ENCODE assay signal across 13 mouse cellular contexts in the genomic region with DNA sequence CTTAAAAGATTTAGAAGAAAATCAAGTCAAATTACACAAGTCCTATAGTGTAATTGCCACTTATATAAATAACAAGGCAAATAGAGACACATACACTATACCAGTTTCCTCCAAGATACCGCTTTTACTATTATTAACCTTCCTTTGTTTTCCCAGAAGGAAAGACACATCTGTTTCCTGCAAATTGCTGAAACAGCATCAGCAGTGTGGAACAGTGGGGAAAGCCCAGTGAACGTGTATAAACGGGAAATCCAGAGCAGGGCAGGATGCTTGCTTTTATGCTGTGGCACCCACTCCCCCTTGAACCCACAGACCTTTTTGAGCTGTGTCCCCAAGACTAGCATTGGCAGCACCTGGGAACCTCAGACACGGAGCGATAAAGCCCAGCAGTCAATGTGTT. TPM values are rescaled to one million over a fixed set of nuclear protein-coding genes. Genes with fewer than 3 reads are reported as not detected.
DNase-seq lines count a peak whose midpoint lies in the region; ATAC-seq and TF ChIP-seq lines count a peak whose summit lies in the region.
"Had no signal": no experiment of that assay in that cellular context is flagged by ENCODE, and none has a peak within 500 bp of the region (broad histone marks: within the 10 kb centered on the region; RNA-seq: fewer than 3 reads in every experiment).

No protein-coding gene starts in this region.

- H3K4me1 ChIP-seq in heart, embryonic 16.5 days (ENCODE audit: control insufficient read depth, insufficient read depth, low read length), result peaks cover 6% of the 10 kb centered on the region; the same call in 1 of the 2 replicates
- H3K4me1 ChIP-seq in heart, adult 2 months (ENCODE audit: control insufficient read depth, insufficient read depth, low read length), result peaks cover 4% of the 10 kb centered on the region
- H3K4me1 ChIP-seq in lung, embryonic 14.5 days (ENCODE audit: insufficient read depth), result no peaks in the 10 kb centered on the region; the same call in none of the 2 replicates
- no peaks in the 10 kb centered on the region for H3K4me1 ChIP-seq in lung, adult 2 months (ENCODE audit: control insufficient read depth, insufficient read depth, low read length)
- peaks cover 18% of the 10 kb centered on the region for H3K4me1 ChIP-seq in midbrain, embryonic 15.5 days

- TF ChIP-seq CTCF in heart, adult 2 months (IDR thresholded peaks at IDR 0.05), result no peak
- no peak for TF ChIP-seq CTCF in lung, embryonic 14.5 days (IDR thresholded peaks at IDR 0.05; ENCODE audit: low read depth)
- no peak for TF ChIP-seq CTCF in lung, adult 2 months (IDR thresholded peaks at IDR 0.05; ENCODE audit: insufficient read depth, low read length)

- 59% methylated on average over 5 of the region's 5 CpGs for WGBS in heart, embryonic 16.5 days
- 47% methylated on average over 5 of the region's 5 CpGs for WGBS in heart, adult 2 months
- WGBS in lung, embryonic 14.5 days, result 61% methylated on average over 5 of the region's 5 CpGs
- 48% methylated on average over 5 of the region's 5 CpGs for WGBS in lung, adult 2 months
- WGBS in midbrain, embryonic 15.5 days, result 47% methylated on average over 5 of the region's 5 CpGs

- TF ChIP-seq EP300 in heart, adult 2 months (IDR thresholded peaks at IDR 0.05; ENCODE audit: insufficient read depth, low read depth, low read length), result no peak

- no peak for TF ChIP-seq POLR2A in heart, adult 2 months (IDR thresholded peaks at IDR 0.05; ENCODE audit: insufficient read depth, low read depth, low read length)
- no peak for TF ChIP-seq POLR2A in lung, adult 2 months (IDR thresholded peaks at IDR 0.05; ENCODE audit: borderline replicate concordance, extremely low read depth, low read depth, low read length)

- no peaks in the 10 kb centered on the region for H3K9me3 ChIP-seq in heart, embryonic 16.5 days (replicated peaks; ENCODE audit: control insufficient read depth, low read length)
- no peaks in the 10 kb centered on the region for H3K9me3 ChIP-seq in lung, embryonic 14.5 days (ENCODE audit: low read depth, low read length)
- H3K9me3 ChIP-seq in midbrain, embryonic 15.5 days, result no peaks in the 10 kb centered on the region

- H3K27me3 ChIP-seq in heart, embryonic 16.5 days (ENCODE audit: control insufficient read depth, insufficient read depth, low read length), result no peaks in the 10 kb centered on the region
- no peaks in the 10 kb centered on the region for H3K27me3 ChIP-seq in heart, adult 2 months (ENCODE audit: control insufficient read depth, insufficient read depth, low read length)
- H3K27me3 ChIP-seq in lung, embryonic 14.5 days (ENCODE audit: insufficient read depth, low read length), result no peaks in the 10 kb centered on the region
- 0 out of 2 replicates have a peak, but pooled peaks cover 3% of the 10 kb centered on the region for H3K27me3 ChIP-seq in midbrain, embryonic 15.5 days (replicated peaks)

- no peak overlapping the region for H3K9ac ChIP-seq in heart, embryonic 16.5 days (ENCODE audit: low read length)
- H3K9ac ChIP-seq in heart, adult 2 months (ENCODE audit: low read depth, low read length), result no peak overlapping the region
- H3K9ac ChIP-seq in lung, embryonic 14.5 days, result no peak overlapping the region
- no peak overlapping the region for H3K9ac ChIP-seq in midbrain, embryonic 15.5 days

- intact Hi-C loops in heart, adult 2 months (cut with DNase I), result no loop called here

- no peak overlapping the region for H3K4me2 ChIP-seq in heart, embryonic 16.5 days (ENCODE audit: low read depth, low read length)
- no peak overlapping the region for H3K4me2 ChIP-seq in lung, embryonic 14.5 days
- no peak overlapping the region for H3K4me2 ChIP-seq in midbrain, embryonic 15.5 days

- no peak for ATAC-seq in heart, embryonic 16.5 days (replicated peaks; ENCODE audit: extremely low read depth, insufficient read depth, low FRiP score)
- ATAC-seq in lung, embryonic 14.5 days (ENCODE audit: insufficient read depth), result 0 out of 2 replicates have a peak, but pooled peaks have one; percentile 33
- ATAC-seq in midbrain, embryonic 15.5 days (replicated peaks), result no peak
- no peak for ATAC-seq in cerebellum, adult (ENCODE audit: insufficient number of reproducible peaks, low FRiP score, low TSS enrichment)

- no peak overlapping the region for H3K4me3 ChIP-seq in heart, embryonic 16.5 days (ENCODE audit: low read length)
- H3K4me3 ChIP-seq in heart, adult 2 months, result no peak overlapping the region
- no peak overlapping the region for H3K4me3 ChIP-seq in lung, embryonic 14.5 days (ENCODE audit: low read depth, low read length)
- no peak overlapping the region for H3K4me3 ChIP-seq in lung, adult 2 months (replicated peaks; ENCODE audit: extremely low read depth, low read depth, low read length)
- H3K4me3 ChIP-seq in midbrain, embryonic 15.5 days, result no peak overlapping the region

- peak; percentile 9 for DNase-seq in embryo, embryonic 10 days (ENCODE audit: low spot score)
- no peak for DNase-seq in embryo, embryonic 11 days
- DNase-seq in heart, adult 2 months, result no peak
- peak; percentile 46 for DNase-seq in lung, embryonic 14.5 days
- no peak for DNase-seq in lung, adult 2 months
- DNase-seq: adrenal gland, postnatal 25 days; gastrocnemius, postnatal 36 days; kidney, adult 2 months; retina, postnatal 1 day; thymus, adult 18-20 months had no signal

- peak overlapping the region; percentile 57 for H3K27ac ChIP-seq in heart, embryonic 16.5 days (ENCODE audit: low read length)
- no peak overlapping the region; the same call in 1 of the 2 replicates for H3K27ac ChIP-seq in heart, adult 2 months
- peak overlapping the region; percentile 48; the same call in 1 of the 2 replicates for H3K27ac ChIP-seq in lung, embryonic 14.5 days (ENCODE audit: low read depth)
- peak overlapping the region; percentile 47 for H3K27ac ChIP-seq in midbrain, embryonic 15.5 days

- no peaks in the 10 kb centered on the region for H3K79me2 ChIP-seq in heart, adult 2 months (replicated peaks; ENCODE audit: control insufficient read depth, insufficient read depth, low read length)

- H3K36me3 ChIP-seq in heart, embryonic 16.5 days (ENCODE audit: control insufficient read depth, insufficient read depth), result no peaks in the 10 kb centered on the region
- H3K36me3 ChIP-seq in heart, adult 2 months (ENCODE audit: control insufficient read depth, insufficient read depth, low read length), result no peaks in the 10 kb centered on the region
- H3K36me3 ChIP-seq in lung, embryonic 14.5 days (ENCODE audit: insufficient read depth), result no peaks in the 10 kb centered on the region
- no peaks in the 10 kb centered on the region for H3K36me3 ChIP-seq in midbrain, embryonic 15.5 days (replicated peaks)

RNA-seq across cellular contexts. Expression of a gene that starts 15.2 kb away (rescaled TPM):
- polyA plus RNA-seq in heart, embryonic 16.5 days (2015; fragmentation: Nextera tagmentation; extraction: Ambion mirVana), result 2.3 and 2.5 TPM in 2 replicates
- total RNA-seq in heart, adult 2 months (2021), result 1 to 10 TPM; 3.5 to 3.7 TPM
- polyA plus RNA-seq in heart, adult 2 months (2012; rRNA removed), result 1.7 and 4.7 TPM in 2 replicates
- polyA plus RNA-seq in lung, embryonic 14.5 days (2014; fragmentation: Nextera tagmentation; extraction: Ambion mirVana), result 2.0 and 2.4 TPM in 2 replicates
- polyA plus RNA-seq in lung, adult 2 months (2012; rRNA removed), result 18.4 and 25.7 TPM in 2 replicates
- 8.5 and 10.7 TPM in 2 replicates for polyA plus RNA-seq in midbrain, embryonic 15.5 days (2015; fragmentation: Nextera tagmentation; extraction: Ambion mirVana)

Comparison
In these comparisons a context has a peak if more than half of its experiments do, and no peak if none do; other contexts are left out.
1. DNase-seq: peak in embryo, embryonic 10 days (single experiment) and lung, embryonic 14.5 days (single experiment); none in embryo, embryonic 11 days (single experiment), heart, adult 2 months (0 of 2) and lung, adult 2 months (single experiment).